Mouse (Mus musculus): ENCODE measurements at regions not wholly inside any gene's neighbourhood (a gene's known extent, or its start where the extent isn't known, plus 50 kb on each side); places are given as distances from the start of the nearest gene placed in this dataset.
A peak's percentile ranks its signal among the peaks of the same experiment; 100 is the strongest.

DNA sequence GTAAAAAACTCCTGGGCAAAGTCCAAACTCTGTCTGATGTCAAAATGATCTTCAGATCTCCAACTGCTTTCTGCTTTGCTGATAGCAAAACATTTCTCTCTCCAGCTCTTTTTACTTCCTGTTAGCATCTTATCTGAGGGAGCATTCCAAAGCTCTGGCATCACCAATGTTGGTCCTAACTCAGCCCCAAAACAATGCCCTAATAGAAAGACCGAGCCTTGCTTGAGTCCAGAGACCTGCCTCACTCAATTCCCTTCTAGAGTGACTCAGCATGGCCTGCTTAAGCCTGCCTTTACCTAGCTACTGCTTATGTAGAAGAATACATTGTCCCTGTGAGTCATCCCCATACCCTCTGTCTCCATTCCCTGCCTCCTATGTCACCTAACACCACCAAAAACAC is 1721.6 kb downstream of the Grik2 start:
- no peak overlapping the region for H3K4me3 ChIP-seq (replicated peaks)
- no peak overlapping the region for H3K4me2 ChIP-seq
- H3K27ac ChIP-seq: no peak overlapping the region
- H3K9me3 ChIP-seq: no peaks in the 10 kb centered on the region
- 78% methylated on average over 1 of the region's 1 CpGs for WGBS
- H3K4me1 ChIP-seq: no peaks in the 10 kb centered on the region
- no peaks in the 10 kb centered on the region for H3K36me3 ChIP-seq (replicated peaks)
- H3K9ac ChIP-seq: no peak overlapping the region
- H3K27me3 ChIP-seq: no peaks in the 10 kb centered on the region
- ATAC-seq (ENCODE audit: low FRiP score): no peak

DNA sequence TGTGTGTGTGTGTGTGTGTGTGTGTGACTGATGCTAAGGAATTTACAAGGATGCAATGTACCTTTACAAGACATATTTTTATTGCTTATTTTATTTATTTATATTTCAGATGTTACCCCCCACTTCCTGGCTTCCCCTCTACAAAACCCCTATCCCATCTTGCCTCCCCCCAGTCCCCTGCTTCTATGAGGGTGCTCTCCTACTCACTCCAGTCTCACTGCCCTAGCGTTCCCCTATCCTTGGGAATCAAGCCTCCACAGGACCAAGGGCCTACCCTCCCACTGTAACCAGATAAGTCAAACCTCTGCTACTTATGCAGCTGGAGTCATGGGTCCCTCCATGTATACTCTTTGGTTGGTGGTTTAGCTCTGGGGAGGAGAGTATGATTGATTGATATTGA is 1761.3 kb downstream of the Grik2 start:
- Histone ChIP-seq H3K4me1 (no peaks in the 10 kb centered on the region), H3K36me3 (replicated peaks) (no peaks in the 10 kb centered on the region), H3K27ac (no peak overlapping the region), H3K27me3 (no peaks in the 10 kb centered on the region), H3K9me3 (no peaks in the 10 kb centered on the region), H3K4me2 (no peak overlapping the region), H3K4me3 (replicated peaks) (no peak overlapping the region), H3K9ac (no peak overlapping the region)
- WGBS: 88% methylated on average over 1 of the region's 1 CpGs
- no peak for ATAC-seq (ENCODE audit: low FRiP score)

DNA sequence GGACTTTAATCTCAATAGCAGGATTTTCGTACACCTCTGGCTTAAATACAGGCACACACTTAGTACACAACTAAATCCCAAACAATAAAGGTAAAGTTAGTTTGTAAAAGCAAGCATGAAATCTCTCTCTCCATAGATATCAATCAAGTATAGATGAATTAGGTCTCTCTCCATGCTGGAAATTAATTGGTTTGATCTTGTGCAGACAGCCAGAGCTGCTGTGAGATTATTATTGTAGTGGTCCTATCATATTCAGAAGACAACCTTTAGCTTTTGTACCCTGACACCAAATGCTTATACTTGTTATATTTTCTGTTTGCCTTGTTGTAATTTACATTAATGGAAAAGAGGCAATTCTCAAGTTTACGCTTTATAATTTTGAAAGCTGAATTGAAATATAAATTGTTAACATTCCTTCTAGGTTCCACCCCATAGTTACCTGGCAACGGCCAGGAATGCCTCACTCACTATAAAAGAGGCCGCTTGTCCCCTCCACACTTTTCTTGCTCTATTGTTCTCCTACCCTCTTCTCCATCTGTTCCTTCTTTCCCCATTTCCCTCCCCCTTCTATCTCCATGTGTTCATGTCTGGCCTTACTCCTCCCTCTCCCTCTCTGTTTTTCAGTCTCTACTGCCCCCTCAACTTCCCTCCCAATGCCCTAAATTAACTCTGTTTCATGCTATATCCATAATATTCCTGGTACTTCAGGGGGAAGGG is 1797.1 kb downstream of the Grik2 start:
- no peak overlapping the region for H3K4me2 ChIP-seq
- WGBS: 47% methylated on average over 4 of the region's 4 CpGs
- no peaks in the 10 kb centered on the region for H3K36me3 ChIP-seq (replicated peaks)
- peak; percentile 79 for ATAC-seq (ENCODE audit: low FRiP score)
- H3K4me3 ChIP-seq (replicated peaks): no peak overlapping the region
- no peaks in the 10 kb centered on the region for H3K9me3 ChIP-seq
- H3K27me3 ChIP-seq: no peaks in the 10 kb centered on the region
- H3K27ac ChIP-seq: no peak overlapping the region
- no peak overlapping the region for H3K9ac ChIP-seq
- H3K4me1 ChIP-seq: peaks cover 4% of the 10 kb centered on the region

DNA sequence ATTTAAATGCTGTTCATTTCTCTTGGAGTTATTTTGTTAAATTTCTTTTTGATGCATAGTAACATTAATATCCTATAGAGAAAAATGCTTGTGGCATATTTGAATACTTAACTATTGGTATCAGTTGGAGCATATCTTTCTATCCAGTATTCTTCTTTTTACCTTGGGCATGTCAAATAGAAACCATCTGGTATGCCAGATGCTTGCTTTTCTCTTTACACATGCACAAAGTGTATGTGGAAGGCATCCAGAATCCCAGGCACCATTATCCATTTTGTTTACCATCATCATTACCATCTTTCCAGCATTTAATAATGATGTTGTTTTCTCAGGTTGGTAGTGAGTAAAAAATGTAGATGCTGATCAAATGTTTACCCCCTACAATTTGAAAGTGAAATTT is 1809.5 kb downstream of the Grik2 start:
- H3K9me3 ChIP-seq: no peaks in the 10 kb centered on the region
- no peak; the same call in 1 of the 2 replicates for ATAC-seq (ENCODE audit: low FRiP score)
- H3K36me3 ChIP-seq (replicated peaks): no peaks in the 10 kb centered on the region
- H3K27me3 ChIP-seq: no peaks in the 10 kb centered on the region
- H3K4me2 ChIP-seq: no peak overlapping the region
- H3K27ac ChIP-seq: no peak overlapping the region
- no peak overlapping the region for H3K4me3 ChIP-seq (replicated peaks)
- H3K4me1 ChIP-seq: no peaks in the 10 kb centered on the region
- no peak overlapping the region for H3K9ac ChIP-seq

Measured in forebrain, embryonic 12.5 days (tissue).